Mouse (Mus musculus) ES-Bruce4 (cell line): ENCODE measurements around the gene Engase. TPM values are rescaled to one million over a fixed set of nuclear protein-coding genes. Genes with fewer than 3 reads are reported as not detected.

ENCODE experiments used
- H3K27ac ChIP-seq: 2 replicates; pipeline ENCODE4 v1.5.1; 2012; ENCODE audit warnings: low read length, inconsistent platforms; ENCODE audit not compliant: insufficient read depth
- H3K27me3 ChIP-seq: 2 replicates; pipeline ENCODE4 v1.6.1; 2012; ENCODE audit warnings: mild to moderate bottlenecking, low read length, inconsistent platforms; ENCODE audit not compliant: control insufficient read depth, poor library complexity, insufficient read depth, severe bottlenecking
- H3K36me3 ChIP-seq: 2 replicates; pipeline ENCODE4 v1.6.1; 2012; ENCODE audit warnings: inconsistent platforms, mild to moderate bottlenecking, low read length, moderate library complexity; ENCODE audit not compliant: control insufficient read depth, poor library complexity, insufficient read depth, severe bottlenecking
- H3K4me1 ChIP-seq: one replicate; pipeline ENCODE4 v1.8.1; 2011; ENCODE audit warnings: low read length; ENCODE audit not compliant: control insufficient read depth, insufficient read depth
- H3K4me3 ChIP-seq: 2 replicates; pipeline ENCODE4 v1.5.1; 2011; ENCODE audit warnings: low read depth, mild to moderate bottlenecking, low read length
- H3K9ac ChIP-seq: 2 replicates; pipeline ENCODE4 v1.6.1; 2012; ENCODE audit warnings: low read depth, mild to moderate bottlenecking, inconsistent platforms; ENCODE audit not compliant: poor library complexity, severe bottlenecking
- H3K9me3 ChIP-seq: replicated peaks from 2 replicates; pipeline ENCODE4 v1.6.1; 2012; ENCODE audit warnings: mild to moderate bottlenecking, low read length, inconsistent platforms; ENCODE audit not compliant: control insufficient read depth, poor library complexity, insufficient read depth, severe bottlenecking
- CTCF ChIP-seq: IDR thresholded peaks from one replicate; pipeline ENCODE4 v1.8.1; 2011; ENCODE audit warnings: low read depth, low read length
- EP300 ChIP-seq: IDR thresholded peaks from 2 replicates; pipeline ENCODE4 v1.6.1; 2011; ENCODE audit warnings: low read depth, low read length; ENCODE audit not compliant: insufficient read depth
- POLR2A ChIP-seq: IDR thresholded peaks from one replicate; pipeline ENCODE4 v1.8.1; 2011; ENCODE audit warnings: low read length; ENCODE audit not compliant: insufficient read depth
- polyA plus RNA-seq: library from polyadenylated mRNA; stranded (reverse); fragments of >200 nt; gene quantifications from 2 replicates; pipeline ENCODE4 v1.2.4, GENCODE M21; 2011; ENCODE audit warnings: low read depth; ENCODE audit not compliant: missing spikeins, insufficient read depth, insufficient read length

Engase gene
- polyA plus RNA-seq, 1 experiment = 7.8 TPM

- Histone ChIP-seq H3K36me3 (no peaks in the 10 kb centered on the region), H3K4me3 (no peak overlapping the region), H3K4me1 (no peaks in the 10 kb centered on the region), H3K9ac (no peak overlapping the region), H3K27me3 (no peaks in the 10 kb centered on the region), H3K9me3 (no peaks in the 10 kb centered on the region), H3K27ac (no peak overlapping the region)
- TF ChIP-seq POLR2A (no peak), EP300 (no peak), CTCF (no peak)
Measured at GRCm38 (mm10) chr11:118488907-118489270, 12.3 kb downstream of the Engase start.

DNA sequence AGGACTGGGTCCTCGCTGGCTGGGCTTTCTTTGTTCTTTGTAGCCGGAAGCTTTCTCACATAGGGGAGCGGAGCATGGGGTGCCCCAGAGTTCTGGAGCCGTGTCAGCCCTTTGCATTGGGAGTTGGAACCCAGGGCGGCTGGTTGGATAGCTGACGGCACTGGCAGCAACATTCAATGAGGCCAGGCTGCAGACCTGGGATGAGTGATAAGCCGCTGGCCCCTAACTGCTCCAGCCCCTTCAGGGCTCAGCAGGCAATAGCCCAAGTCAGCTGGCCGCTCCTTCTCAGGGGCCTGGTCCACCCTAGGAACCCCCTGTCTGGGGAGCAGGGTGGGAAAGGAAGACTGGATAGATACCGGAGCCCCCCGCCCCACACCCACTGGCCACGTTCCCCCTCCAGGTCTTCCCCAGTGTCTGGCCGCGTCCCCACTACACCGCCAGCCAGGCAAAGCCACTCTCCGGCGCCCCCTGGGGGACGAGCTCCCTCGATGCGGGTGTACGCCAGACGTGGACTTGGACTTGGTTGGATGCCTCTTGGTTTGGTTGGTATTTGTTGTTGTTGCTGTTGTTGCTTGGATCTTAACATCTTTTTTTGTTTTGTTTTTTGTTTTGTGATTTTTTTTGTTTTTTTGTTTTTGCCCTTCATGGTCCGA lies 14.1 kb downstream of the Engase start:
- H3K36me3 ChIP-seq = no peaks in the 10 kb centered on the region
- peak overlapping the region; percentile 19; the same call in 1 of the 2 replicates for H3K4me3 ChIP-seq
- no peak overlapping the region for H3K27ac ChIP-seq
- 0 out of 2 replicates have a peak overlapping the region, but pooled peaks have one; percentile 20 for H3K9ac ChIP-seq
- no peaks in the 10 kb centered on the region for H3K27me3 ChIP-seq
- no peaks in the 10 kb centered on the region for H3K4me1 ChIP-seq
- TF ChIP-seq EP300 (no peak), CTCF (peak; percentile 79), POLR2A (no peak)
- no peaks in the 10 kb centered on the region for H3K9me3 ChIP-seq

DNA sequence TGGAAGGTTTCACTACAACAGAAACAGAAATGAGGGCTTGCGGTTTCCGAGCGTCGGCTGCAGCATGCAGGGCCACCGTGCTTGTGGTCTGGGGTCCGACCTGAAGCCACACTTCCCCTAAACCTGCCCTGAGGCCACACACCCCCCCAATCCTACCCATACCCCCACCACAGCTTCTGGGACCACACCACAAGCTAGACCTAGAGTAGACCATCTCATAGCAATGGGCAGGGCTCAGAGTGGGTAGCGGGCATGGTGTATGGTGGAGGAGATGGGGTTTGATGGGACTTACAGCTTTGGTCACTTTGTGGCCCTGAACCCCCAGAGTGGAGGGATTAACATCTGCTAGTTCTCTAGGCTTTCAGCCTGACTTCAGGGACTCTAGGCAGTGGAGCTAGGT lies 14.6 kb downstream of the Engase start:
- TF ChIP-seq POLR2A (no peak), EP300 (no peak), CTCF (no peak)
- Histone ChIP-seq H3K36me3 (no peaks in the 10 kb centered on the region), H3K4me3 (no peak overlapping the region), H3K27ac (no peak overlapping the region), H3K4me1 (no peaks in the 10 kb centered on the region), H3K27me3 (no peaks in the 10 kb centered on the region), H3K9ac (no peak overlapping the region), H3K9me3 (no peaks in the 10 kb centered on the region)

GRCm38 (mm10) chr11:118493458-118493857 lies 16.8 kb downstream of the Engase start:
- H3K27me3 ChIP-seq = no peaks in the 10 kb centered on the region
- no peaks in the 10 kb centered on the region for H3K36me3 ChIP-seq
- H3K9me3 ChIP-seq = no peaks in the 10 kb centered on the region
- no peak overlapping the region for H3K9ac ChIP-seq
- no peak overlapping the region for H3K4me3 ChIP-seq
- no peak overlapping the region for H3K27ac ChIP-seq
- TF ChIP-seq CTCF (no peak), POLR2A (no peak), EP300 (no peak)
- no peaks in the 10 kb centered on the region for H3K4me1 ChIP-seq

DNA sequence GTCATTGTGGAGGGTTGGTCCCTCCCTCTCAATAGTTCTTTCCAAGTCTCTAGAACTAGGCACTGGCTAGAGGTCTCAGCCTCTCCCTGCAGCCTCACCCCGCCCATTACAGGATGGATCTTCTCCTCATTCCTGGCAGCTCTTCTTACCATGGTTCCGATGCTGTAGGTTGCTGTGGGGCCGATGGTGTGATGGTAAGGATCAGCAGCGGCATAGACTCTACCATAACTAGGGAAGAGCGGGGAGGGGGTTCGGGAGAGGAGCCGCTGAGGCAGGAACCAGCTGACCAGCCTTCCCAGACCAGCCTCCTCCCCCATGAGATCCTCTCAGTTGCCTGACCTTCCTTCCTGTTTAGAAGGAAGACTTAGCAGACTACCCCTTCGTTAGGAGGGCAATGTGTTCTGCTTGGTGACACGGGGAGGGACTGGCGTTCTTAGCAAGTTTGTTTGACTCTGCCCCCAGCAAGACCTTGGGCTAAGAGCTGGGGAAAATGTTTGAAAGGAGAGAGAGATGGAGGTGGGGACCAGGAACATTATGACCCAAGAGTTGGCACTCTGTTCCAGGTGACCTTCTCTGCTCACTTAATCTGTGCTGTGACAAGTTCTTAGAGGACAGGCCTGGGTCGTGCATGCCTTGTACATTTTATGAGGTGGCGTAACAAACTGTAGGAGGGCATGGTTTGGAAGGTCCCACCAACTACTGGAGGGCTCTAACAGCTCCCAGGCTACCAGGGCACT lies 17.5 kb downstream of the Engase start:
- Histone ChIP-seq H3K36me3 (no peaks in the 10 kb centered on the region), H3K27me3 (no peaks in the 10 kb centered on the region), H3K4me1 (no peaks in the 10 kb centered on the region), H3K4me3 (no peak overlapping the region), H3K27ac (no peak overlapping the region), H3K9me3 (no peaks in the 10 kb centered on the region), H3K9ac (no peak overlapping the region)
- no peak for TF ChIP-seq EP300
- no peak for TF ChIP-seq POLR2A
- TF ChIP-seq CTCF = no peak

DNA sequence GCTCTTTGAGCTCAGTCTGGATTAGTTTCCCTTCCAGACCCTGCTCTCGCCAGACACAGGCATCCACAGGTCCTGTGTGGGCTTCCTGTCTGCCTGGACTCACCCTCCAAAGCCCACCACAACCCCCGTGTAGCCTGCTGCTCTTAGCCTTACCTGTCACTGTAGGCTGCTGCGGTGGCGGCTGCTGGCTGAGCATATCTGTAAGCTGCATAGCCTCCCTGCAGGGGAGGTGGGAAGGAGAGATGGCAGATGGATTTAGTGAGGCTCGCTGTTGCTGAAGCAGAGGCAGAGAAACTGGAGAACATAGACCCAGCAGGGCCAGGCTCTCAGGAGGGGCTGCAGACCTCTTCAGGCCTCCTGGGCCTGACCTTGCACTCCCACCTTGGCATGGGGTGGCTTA lies 18.4 kb downstream of the Engase start:
- H3K4me3 ChIP-seq = no peak overlapping the region
- no peaks in the 10 kb centered on the region for H3K4me1 ChIP-seq
- no peaks in the 10 kb centered on the region for H3K9me3 ChIP-seq
- no peaks in the 10 kb centered on the region for H3K36me3 ChIP-seq
- no peak for TF ChIP-seq POLR2A
- TF ChIP-seq CTCF = no peak
- no peak for TF ChIP-seq EP300
- H3K27ac ChIP-seq = no peak overlapping the region
- H3K27me3 ChIP-seq = no peaks in the 10 kb centered on the region
- no peak overlapping the region for H3K9ac ChIP-seq
